Mouse (Mus musculus): ENCODE results near the gene Asrgl1. TPM values are rescaled to one million over a fixed set of nuclear protein-coding genes. Genes with fewer than 3 reads are reported as not detected.

The Asrgl1 gene
- total and polyA plus RNA-seq, 3 experiments, result 15.5 to 51.3 (median 29.3) TPM

- Histone ChIP-seq H3K9me3 (replicated peaks) (no peaks in the 10 kb centered on the region), H3K4me1 (ENCODE audit: insufficient read depth, low read depth, low read length) (peaks cover 49% of the 10 kb centered on the region), H3K4me3 (ENCODE audit: low read depth, low read length) (no peak overlapping the region), H3K27me3 (ENCODE audit: insufficient read depth, low read length) (no peaks in the 10 kb centered on the region; the same call in 1 of the 2 replicates), H3K36me3 (replicated peaks) (no peaks in the 10 kb centered on the region)
- no peak for DNase-seq (ENCODE audit: low spot score)
- no peak for ATAC-seq (ENCODE audit: extremely low read depth, insufficient number of reproducible peaks, low FRiP score, poor library complexity, severe bottlenecking)
- TF ChIP-seq POLR2AphosphoS5 (IDR thresholded peaks at IDR 0.05; ENCODE audit: insufficient replicate concordance, low read depth, low read length) (no peak), CTCF (IDR thresholded peaks at IDR 0.05; ENCODE audit: low read depth, low read length) (no peak), GATA2 (IDR thresholded peaks at IDR 0.05; ENCODE audit: borderline replicate concordance, low read depth, low read length) (no peak), GATA1 (IDR thresholded peaks at IDR 0.05; ENCODE audit: borderline replicate concordance, low read length) (no peak), TAL1 (conservative IDR thresholded peaks at IDR 0.05; ENCODE audit: low read depth, low read length) (no peak)
These were observed 65.6 kb downstream of the Asrgl1 start for GRCm38 (mm10) chr19:9069687-9070307.

GRCm38 (mm10) chr19:9067292-9067691, 68.1 kb downstream of the Asrgl1 start:
- ATAC-seq (ENCODE audit: extremely low read depth, insufficient number of reproducible peaks, low FRiP score, poor library complexity, severe bottlenecking), result no peak
- Histone ChIP-seq H3K9me3 (replicated peaks) (no peaks in the 10 kb centered on the region), H3K4me1 (ENCODE audit: insufficient read depth, low read depth, low read length) (peaks cover 59% of the 10 kb centered on the region), H3K4me3 (ENCODE audit: low read depth, low read length) (no peak overlapping the region), H3K36me3 (replicated peaks) (no peaks in the 10 kb centered on the region), H3K27me3 (ENCODE audit: insufficient read depth, low read length) (no peaks in the 10 kb centered on the region; the same call in 1 of the 2 replicates)
- no peak for DNase-seq (ENCODE audit: low spot score)
- TF ChIP-seq GATA2 (IDR thresholded peaks at IDR 0.05; ENCODE audit: borderline replicate concordance, low read depth, low read length), result no peak
- TF ChIP-seq CTCF (IDR thresholded peaks at IDR 0.05; ENCODE audit: low read depth, low read length), result no peak
- TF ChIP-seq TAL1 (conservative IDR thresholded peaks at IDR 0.05; ENCODE audit: low read depth, low read length), result no peak
- TF ChIP-seq POLR2AphosphoS5 (IDR thresholded peaks at IDR 0.05; ENCODE audit: insufficient replicate concordance, low read depth, low read length), result no peak
- TF ChIP-seq GATA1 (IDR thresholded peaks at IDR 0.05; ENCODE audit: borderline replicate concordance, low read length), result no peak

GRCm38 (mm10) chr19:9065621-9066561, 69.5 kb downstream of the Asrgl1 start:
- ATAC-seq (ENCODE audit: extremely low read depth, insufficient number of reproducible peaks, low FRiP score, poor library complexity, severe bottlenecking), result peak; percentile 57
- TF ChIP-seq CTCF (IDR thresholded peaks at IDR 0.05; ENCODE audit: low read depth, low read length), result no peak
- no peak for TF ChIP-seq TAL1 (conservative IDR thresholded peaks at IDR 0.05; ENCODE audit: low read depth, low read length)
- TF ChIP-seq POLR2AphosphoS5 (IDR thresholded peaks at IDR 0.05; ENCODE audit: insufficient replicate concordance, low read depth, low read length), result no peak
- no peak for TF ChIP-seq GATA1 (IDR thresholded peaks at IDR 0.05; ENCODE audit: borderline replicate concordance, low read length)
- no peak for TF ChIP-seq GATA2 (IDR thresholded peaks at IDR 0.05; ENCODE audit: borderline replicate concordance, low read depth, low read length)
- Histone ChIP-seq H3K4me3 (ENCODE audit: low read depth, low read length) (no peak overlapping the region), H3K4me1 (ENCODE audit: insufficient read depth, low read depth, low read length) (peaks cover 70% of the 10 kb centered on the region), H3K27me3 (ENCODE audit: insufficient read depth, low read length) (no peaks in the 10 kb centered on the region; the same call in 1 of the 2 replicates), H3K9me3 (replicated peaks) (no peaks in the 10 kb centered on the region), H3K36me3 (replicated peaks) (no peaks in the 10 kb centered on the region)
- peak; percentile 47 for DNase-seq (ENCODE audit: low spot score)

GRCm38 (mm10) chr19:9063831-9064230, 71.6 kb downstream of the Asrgl1 start:
- no peaks in the 10 kb centered on the region for H3K9me3 ChIP-seq (replicated peaks)
- H3K4me3 ChIP-seq (ENCODE audit: low read depth, low read length), result no peak overlapping the region
- H3K27me3 ChIP-seq (ENCODE audit: insufficient read depth, low read length), result no peaks in the 10 kb centered on the region
- ATAC-seq (ENCODE audit: extremely low read depth, insufficient number of reproducible peaks, low FRiP score, poor library complexity, severe bottlenecking) (no peak), DNase-seq (ENCODE audit: low spot score) (no peak)
- TF ChIP-seq POLR2AphosphoS5 (IDR thresholded peaks at IDR 0.05; ENCODE audit: insufficient replicate concordance, low read depth, low read length) (no peak), CTCF (IDR thresholded peaks at IDR 0.05; ENCODE audit: low read depth, low read length) (no peak), TAL1 (conservative IDR thresholded peaks at IDR 0.05; ENCODE audit: low read depth, low read length) (no peak), GATA2 (IDR thresholded peaks at IDR 0.05; ENCODE audit: borderline replicate concordance, low read depth, low read length) (no peak), GATA1 (IDR thresholded peaks at IDR 0.05; ENCODE audit: borderline replicate concordance, low read length) (no peak)
- peaks cover 75% of the 10 kb centered on the region for H3K4me1 ChIP-seq (ENCODE audit: insufficient read depth, low read depth, low read length)
- no peaks in the 10 kb centered on the region for H3K36me3 ChIP-seq (replicated peaks)

- no peak overlapping the region for H3K4me3 ChIP-seq (ENCODE audit: low read depth, low read length)
- no peaks in the 10 kb centered on the region for H3K27me3 ChIP-seq (ENCODE audit: insufficient read depth, low read length)
- H3K9me3 ChIP-seq (replicated peaks), result no peaks in the 10 kb centered on the region
- no peaks in the 10 kb centered on the region for H3K36me3 ChIP-seq (replicated peaks)
- H3K4me1 ChIP-seq (ENCODE audit: insufficient read depth, low read depth, low read length), result peaks cover 85% of the 10 kb centered on the region
- DNase-seq (ENCODE audit: low spot score), result no peak
- TF ChIP-seq POLR2AphosphoS5 (IDR thresholded peaks at IDR 0.05; ENCODE audit: insufficient replicate concordance, low read depth, low read length) (no peak), TAL1 (conservative IDR thresholded peaks at IDR 0.05; ENCODE audit: low read depth, low read length) (no peak), GATA1 (IDR thresholded peaks at IDR 0.05; ENCODE audit: borderline replicate concordance, low read length) (no peak), CTCF (IDR thresholded peaks at IDR 0.05; ENCODE audit: low read depth, low read length) (no peak), GATA2 (IDR thresholded peaks at IDR 0.05; ENCODE audit: borderline replicate concordance, low read depth, low read length) (no peak)
- no peak; the same call in 1 of the 2 replicates for ATAC-seq (ENCODE audit: extremely low read depth, insufficient number of reproducible peaks, low FRiP score, poor library complexity, severe bottlenecking)
These were observed 72.6 kb downstream of the Asrgl1 start for GRCm38 (mm10) chr19:9062822-9063221.
